Mouse (Mus musculus): ENCODE measurements at regions not wholly inside any gene's neighbourhood (a gene's known extent, or its start where the extent isn't known, plus 50 kb on each side); places are given as distances from the start of the nearest gene placed in this dataset.
A peak's percentile ranks its signal among the peaks of the same experiment; 100 is the strongest.
"Not testable (repeated sequence)": the region's sequence is repeated elsewhere in the genome, so short reads cannot be mapped to it uniquely, and the experiment has no call there.

DNA sequence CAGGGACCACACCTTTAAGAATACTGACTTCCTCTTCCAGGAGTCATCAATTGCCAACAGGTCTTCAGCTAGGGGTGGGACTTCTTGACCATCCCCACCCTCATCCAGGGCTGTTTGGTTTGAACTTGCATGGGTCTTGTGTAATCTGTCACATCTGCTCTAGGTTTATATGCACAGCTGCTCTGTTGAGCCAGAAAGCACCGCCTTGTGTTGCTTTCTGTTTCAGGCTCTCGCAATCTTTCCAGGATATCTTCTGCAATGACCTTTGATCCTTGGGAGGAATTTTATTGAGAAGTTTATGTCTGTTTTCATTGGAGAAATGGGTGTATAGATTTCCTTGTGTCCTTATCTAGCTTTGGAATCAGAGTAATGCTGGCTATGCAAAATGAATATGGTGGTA lies 210.8 kb upstream of the Pex5l start:
- Histone ChIP-seq H3K4me1 (ENCODE audit: control insufficient read depth, insufficient read depth, low read length) (no peaks in the 10 kb centered on the region), H3K36me3 (replicated peaks; ENCODE audit: control insufficient read depth, insufficient read depth, low read depth, low read length) (no peaks in the 10 kb centered on the region), H3K9ac (replicated peaks; ENCODE audit: low read length) (no peak overlapping the region), H3K27ac (replicated peaks; ENCODE audit: low read depth, low read length) (no peak overlapping the region), H3K4me2 (ENCODE audit: low read depth, low read length) (no peak overlapping the region), H3K9me3 (replicated peaks; ENCODE audit: control insufficient read depth, low read length) (no peaks in the 10 kb centered on the region), H3K27me3 (ENCODE audit: control insufficient read depth, insufficient read depth, low read length) (no peaks in the 10 kb centered on the region), H3K4me3 (ENCODE audit: low read depth, low read length) (no peak overlapping the region)
- DNase-seq (ENCODE audit: low spot score) (no peak), ATAC-seq (replicated peaks; ENCODE audit: insufficient number of reproducible peaks, low FRiP score, low TSS enrichment, low read depth) (no peak)
- WGBS, result 85% methylated on average over 2 of the region's 2 CpGs

DNA sequence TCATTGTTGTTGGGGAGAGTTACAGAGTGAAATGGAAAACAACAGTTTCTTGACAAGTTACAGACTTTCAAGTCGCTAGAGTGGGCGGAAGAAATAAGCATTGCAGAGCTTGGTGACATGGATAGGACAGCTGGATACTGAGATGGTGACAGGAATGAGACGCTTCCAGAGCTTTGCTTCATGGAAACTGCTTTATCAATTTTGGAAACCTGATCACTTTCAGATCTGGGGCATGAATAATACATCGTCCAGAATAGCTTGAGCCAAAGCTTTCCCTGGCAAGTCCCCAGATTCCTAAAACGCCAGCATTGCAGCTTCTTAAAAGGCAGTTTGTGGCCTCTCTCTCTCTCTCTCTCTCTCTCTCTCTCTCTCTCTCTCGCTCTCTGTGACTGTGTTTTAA lies 207.9 kb upstream of the Pex5l start:
- WGBS, result 59% methylated on average over 6 of the region's 6 CpGs
- ATAC-seq (replicated peaks; ENCODE audit: insufficient number of reproducible peaks, low FRiP score, low TSS enrichment, low read depth), result no peak

DNA sequence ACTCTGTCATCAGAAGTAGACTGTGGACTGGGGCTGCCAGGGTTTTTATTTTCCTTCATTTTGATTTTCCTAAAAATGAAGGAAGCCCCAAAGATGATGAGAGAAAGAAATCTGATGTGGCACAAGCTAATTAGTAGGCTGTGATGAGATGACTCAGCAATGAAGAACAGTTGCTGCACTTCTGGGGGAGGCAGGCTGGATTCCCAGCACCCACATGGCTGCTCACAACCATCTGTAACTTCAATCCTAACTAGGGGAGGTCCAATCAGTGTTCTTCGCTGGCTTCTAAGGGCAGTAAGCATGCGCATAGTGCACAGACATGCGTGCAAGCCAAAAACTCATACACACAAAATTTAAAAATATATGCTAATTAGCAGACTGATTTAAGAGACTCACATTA lies 191.0 kb upstream of the Pex5l start:
- no peak overlapping the region for H3K4me2 ChIP-seq (ENCODE audit: low read depth, low read length)
- ATAC-seq (replicated peaks; ENCODE audit: insufficient number of reproducible peaks, low FRiP score, low TSS enrichment, low read depth), result no peak
- no peaks in the 10 kb centered on the region for H3K4me1 ChIP-seq (ENCODE audit: control insufficient read depth, insufficient read depth, low read length)
- no peaks in the 10 kb centered on the region for H3K27me3 ChIP-seq (ENCODE audit: control insufficient read depth, insufficient read depth, low read length)
- no peak for DNase-seq (ENCODE audit: low spot score)
- H3K9ac ChIP-seq (replicated peaks; ENCODE audit: low read length), result no peak overlapping the region
- no peak overlapping the region for H3K27ac ChIP-seq (replicated peaks; ENCODE audit: low read depth, low read length)
- H3K36me3 ChIP-seq (replicated peaks; ENCODE audit: control insufficient read depth, insufficient read depth, low read depth, low read length), result no peaks in the 10 kb centered on the region
- 86% methylated on average over 3 of the region's 3 CpGs for WGBS
- no peaks in the 10 kb centered on the region for H3K9me3 ChIP-seq (replicated peaks; ENCODE audit: control insufficient read depth, low read length)
- no peak overlapping the region for H3K4me3 ChIP-seq (ENCODE audit: low read depth, low read length)

More for the DNA sequence above, 207.9 kb upstream of the Pex5l start:
- no peak for DNase-seq (ENCODE audit: low spot score)
- H3K27me3 ChIP-seq (ENCODE audit: control insufficient read depth, insufficient read depth, low read length), result no peaks in the 10 kb centered on the region
- H3K4me1 ChIP-seq (ENCODE audit: control insufficient read depth, insufficient read depth, low read length), result no peaks in the 10 kb centered on the region
- no peaks in the 10 kb centered on the region for H3K36me3 ChIP-seq (replicated peaks; ENCODE audit: control insufficient read depth, insufficient read depth, low read depth, low read length)
- H3K9ac ChIP-seq (replicated peaks; ENCODE audit: low read length), result no peak overlapping the region
- no peak overlapping the region for H3K4me2 ChIP-seq (ENCODE audit: low read depth, low read length)
- no peak overlapping the region for H3K27ac ChIP-seq (replicated peaks; ENCODE audit: low read depth, low read length)
- no peaks in the 10 kb centered on the region for H3K9me3 ChIP-seq (replicated peaks; ENCODE audit: control insufficient read depth, low read length)
- no peak overlapping the region for H3K4me3 ChIP-seq (ENCODE audit: low read depth, low read length)

DNA sequence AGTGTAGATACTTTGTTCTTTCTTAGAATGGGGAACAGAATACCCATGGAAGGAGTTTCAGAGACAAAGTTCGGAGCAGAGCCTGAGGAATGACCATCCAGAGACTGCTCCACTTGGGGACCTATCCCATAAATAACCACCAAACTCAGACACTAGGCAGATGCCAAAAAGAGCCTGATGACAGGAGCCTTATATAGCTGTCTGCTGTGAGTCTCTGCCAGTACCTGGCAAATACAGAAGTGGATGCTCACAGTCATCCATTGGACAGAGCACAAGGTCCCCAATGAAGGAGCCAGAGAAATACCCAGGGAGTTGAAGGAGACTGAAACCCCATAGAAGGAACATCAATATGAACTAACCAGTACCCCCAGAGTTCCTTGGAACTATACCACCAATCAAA lies 174.6 kb upstream of the Pex5l start:
- not testable (repeated sequence) for H3K27me3 ChIP-seq (ENCODE audit: control insufficient read depth, insufficient read depth, low read length); DNase-seq (ENCODE audit: low spot score); ATAC-seq (replicated peaks; ENCODE audit: insufficient number of reproducible peaks, low FRiP score, low TSS enrichment, low read depth); H3K36me3 ChIP-seq (replicated peaks; ENCODE audit: control insufficient read depth, insufficient read depth, low read depth, low read length); H3K4me3 ChIP-seq (ENCODE audit: low read depth, low read length); H3K4me1 ChIP-seq (ENCODE audit: control insufficient read depth, insufficient read depth, low read length); H3K27ac ChIP-seq (replicated peaks; ENCODE audit: low read depth, low read length); H3K9ac ChIP-seq (replicated peaks; ENCODE audit: low read length); H3K4me2 ChIP-seq (ENCODE audit: low read depth, low read length); H3K9me3 ChIP-seq (replicated peaks; ENCODE audit: control insufficient read depth, low read length)
- WGBS, result 89% methylated on average over 1 of the region's 1 CpGs

DNA sequence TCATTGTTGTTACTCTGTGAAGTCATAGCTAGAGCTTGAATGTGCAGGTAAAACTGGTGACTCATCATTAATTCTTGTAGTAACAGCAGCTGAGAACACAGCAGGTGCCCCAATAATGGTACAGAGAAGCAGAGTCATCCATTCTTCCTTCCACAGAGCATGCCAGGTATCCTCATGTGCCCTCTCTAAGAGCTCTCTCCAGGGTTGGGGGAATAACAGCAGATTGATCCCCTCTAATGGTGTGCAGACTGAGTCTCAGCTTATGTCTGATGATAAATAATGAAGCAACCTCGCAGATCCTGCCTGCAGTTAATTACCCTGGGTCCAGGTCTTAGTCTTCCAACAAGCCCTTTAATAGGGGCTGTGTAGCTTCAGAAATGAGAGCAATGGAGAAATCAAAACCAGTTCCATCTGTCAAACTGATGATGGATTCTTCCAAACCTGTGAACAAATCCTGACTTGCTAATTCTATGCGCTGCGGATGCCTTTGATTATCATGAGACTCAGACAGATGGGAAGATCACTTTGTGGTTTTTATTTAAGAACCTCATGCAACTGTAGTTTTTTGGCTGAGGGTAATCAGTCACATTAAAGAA lies 169.3 kb upstream of the Pex5l start:
- DNase-seq (ENCODE audit: low spot score) (no peak), ATAC-seq (replicated peaks; ENCODE audit: insufficient number of reproducible peaks, low FRiP score, low TSS enrichment, low read depth) (no peak)
- H3K36me3 ChIP-seq (replicated peaks; ENCODE audit: control insufficient read depth, insufficient read depth, low read depth, low read length), result no peaks in the 10 kb centered on the region
- H3K4me1 ChIP-seq (ENCODE audit: control insufficient read depth, insufficient read depth, low read length), result no peaks in the 10 kb centered on the region
- H3K9me3 ChIP-seq (replicated peaks; ENCODE audit: control insufficient read depth, low read length), result no peaks in the 10 kb centered on the region
- H3K9ac ChIP-seq (replicated peaks; ENCODE audit: low read length), result no peak overlapping the region
- H3K4me2 ChIP-seq (ENCODE audit: low read depth, low read length), result no peak overlapping the region
- H3K27ac ChIP-seq (replicated peaks; ENCODE audit: low read depth, low read length), result no peak overlapping the region
- 81% methylated on average over 3 of the region's 3 CpGs for WGBS
- no peak overlapping the region for H3K4me3 ChIP-seq (ENCODE audit: low read depth, low read length)
- H3K27me3 ChIP-seq (ENCODE audit: control insufficient read depth, insufficient read depth, low read length), result no peaks in the 10 kb centered on the region

DNA sequence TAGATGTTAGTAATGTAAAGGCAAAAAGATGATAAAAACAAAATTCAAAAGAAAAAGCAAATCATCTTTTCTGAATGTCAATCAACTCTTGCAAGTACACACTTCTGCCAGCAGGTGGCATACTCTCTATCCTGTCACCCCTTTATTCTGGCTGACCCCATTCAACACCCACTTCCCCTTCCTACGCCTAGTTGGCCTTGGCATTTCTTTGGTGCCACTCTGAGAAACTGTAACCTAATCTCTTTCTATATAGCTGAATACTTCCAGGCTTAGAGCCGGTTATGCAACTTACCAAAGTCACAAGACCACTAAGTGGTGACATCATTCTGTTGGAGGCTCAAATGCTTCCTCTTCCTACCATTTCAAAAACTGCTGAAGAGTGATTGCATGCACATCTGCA lies 165.2 kb upstream of the Pex5l start:
- no peak overlapping the region for H3K9ac ChIP-seq (replicated peaks; ENCODE audit: low read length)
- ATAC-seq (replicated peaks; ENCODE audit: insufficient number of reproducible peaks, low FRiP score, low TSS enrichment, low read depth) (no peak), DNase-seq (ENCODE audit: low spot score) (peak; percentile 58)
- H3K27ac ChIP-seq (replicated peaks; ENCODE audit: low read depth, low read length), result no peak overlapping the region
- H3K4me2 ChIP-seq (ENCODE audit: low read depth, low read length), result no peak overlapping the region
- H3K9me3 ChIP-seq (replicated peaks; ENCODE audit: control insufficient read depth, low read length), result no peaks in the 10 kb centered on the region
- no peaks in the 10 kb centered on the region for H3K4me1 ChIP-seq (ENCODE audit: control insufficient read depth, insufficient read depth, low read length)
- no peaks in the 10 kb centered on the region for H3K36me3 ChIP-seq (replicated peaks; ENCODE audit: control insufficient read depth, insufficient read depth, low read depth, low read length)
- WGBS, result 37% methylated on average over 2 of the region's 2 CpGs
- H3K4me3 ChIP-seq (ENCODE audit: low read depth, low read length), result no peak overlapping the region
- no peaks in the 10 kb centered on the region for H3K27me3 ChIP-seq (ENCODE audit: control insufficient read depth, insufficient read depth, low read length)

DNA sequence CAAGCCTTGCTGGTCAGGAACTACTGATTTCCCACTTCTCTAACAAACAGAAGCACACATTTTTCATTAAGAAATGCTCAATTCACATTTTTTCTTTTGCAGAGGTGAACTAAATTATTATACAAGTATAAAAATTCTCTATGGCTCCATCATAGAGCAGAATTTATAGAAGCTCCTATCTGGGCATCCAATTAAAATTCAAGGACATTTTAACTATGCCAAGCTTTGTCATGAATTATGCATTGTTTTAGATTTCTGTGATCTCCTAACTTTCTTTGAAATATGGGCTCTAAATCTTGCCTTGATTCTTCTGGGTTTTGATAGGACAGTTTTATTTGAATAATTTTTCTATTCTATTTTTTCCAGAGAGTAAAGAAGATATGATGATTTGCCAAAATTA lies 163.1 kb upstream of the Pex5l start:
- Histone ChIP-seq H3K27me3 (ENCODE audit: control insufficient read depth, insufficient read depth, low read length) (no peaks in the 10 kb centered on the region), H3K4me1 (ENCODE audit: control insufficient read depth, insufficient read depth, low read length) (no peaks in the 10 kb centered on the region), H3K9me3 (replicated peaks; ENCODE audit: control insufficient read depth, low read length) (no peaks in the 10 kb centered on the region), H3K36me3 (replicated peaks; ENCODE audit: control insufficient read depth, insufficient read depth, low read depth, low read length) (no peaks in the 10 kb centered on the region), H3K4me3 (ENCODE audit: low read depth, low read length) (no peak overlapping the region), H3K4me2 (ENCODE audit: low read depth, low read length) (no peak overlapping the region), H3K9ac (replicated peaks; ENCODE audit: low read length) (no peak overlapping the region), H3K27ac (replicated peaks; ENCODE audit: low read depth, low read length) (no peak overlapping the region)
- no peak for ATAC-seq (replicated peaks; ENCODE audit: insufficient number of reproducible peaks, low FRiP score, low TSS enrichment, low read depth)
- DNase-seq (ENCODE audit: low spot score), result no peak

DNA sequence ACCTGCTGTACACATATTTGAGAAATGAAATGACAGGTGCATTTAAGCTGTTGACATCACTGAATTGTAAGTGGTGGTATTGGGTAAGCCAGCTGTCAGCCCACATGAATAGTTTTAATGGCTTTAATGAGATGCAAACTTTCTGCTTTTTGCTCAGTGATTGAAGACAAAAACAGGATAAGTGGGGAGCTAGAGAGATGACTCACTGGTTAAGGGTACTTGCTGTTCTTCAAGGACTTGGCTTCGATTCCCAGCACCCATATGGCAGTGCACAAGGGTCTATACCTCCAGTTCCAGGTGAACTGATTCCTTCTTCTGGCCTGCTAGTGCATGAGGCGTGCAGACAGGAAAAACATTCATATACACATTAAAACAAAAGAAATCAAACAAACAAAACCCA lies 162.7 kb upstream of the Pex5l start:
- DNase-seq (ENCODE audit: low spot score) (no peak), ATAC-seq (replicated peaks; ENCODE audit: insufficient number of reproducible peaks, low FRiP score, low TSS enrichment, low read depth) (no peak)
- H3K4me3 ChIP-seq (ENCODE audit: low read depth, low read length), result no peak overlapping the region
- WGBS, result 66% methylated on average over 2 of the region's 2 CpGs
- H3K36me3 ChIP-seq (replicated peaks; ENCODE audit: control insufficient read depth, insufficient read depth, low read depth, low read length), result no peaks in the 10 kb centered on the region
- H3K27ac ChIP-seq (replicated peaks; ENCODE audit: low read depth, low read length), result no peak overlapping the region
- H3K4me2 ChIP-seq (ENCODE audit: low read depth, low read length), result no peak overlapping the region
- no peaks in the 10 kb centered on the region for H3K4me1 ChIP-seq (ENCODE audit: control insufficient read depth, insufficient read depth, low read length)
- H3K27me3 ChIP-seq (ENCODE audit: control insufficient read depth, insufficient read depth, low read length), result no peaks in the 10 kb centered on the region
- no peaks in the 10 kb centered on the region for H3K9me3 ChIP-seq (replicated peaks; ENCODE audit: control insufficient read depth, low read length)
- no peak overlapping the region for H3K9ac ChIP-seq (replicated peaks; ENCODE audit: low read length)

Data from embryonic facial prominence, embryonic 11.5 days (tissue).